Mouse (Mus musculus): ENCODE results near the gene Gm42417.

The Gm42417 gene

GRCm38 (mm10) chr1:36513718-36514117 is 25.5 kb downstream of the Gm42417 start:
- no peak for DNase-seq

- DNase-seq, result no peak
Observed at GRCm38 (mm10) chr1:36513310-36513709, 25.9 kb downstream of the Gm42417 start.

- DNase-seq, result no peak
Observed at GRCm38 (mm10) chr1:36512966-36513280, 26.3 kb downstream of the Gm42417 start.

DNA sequence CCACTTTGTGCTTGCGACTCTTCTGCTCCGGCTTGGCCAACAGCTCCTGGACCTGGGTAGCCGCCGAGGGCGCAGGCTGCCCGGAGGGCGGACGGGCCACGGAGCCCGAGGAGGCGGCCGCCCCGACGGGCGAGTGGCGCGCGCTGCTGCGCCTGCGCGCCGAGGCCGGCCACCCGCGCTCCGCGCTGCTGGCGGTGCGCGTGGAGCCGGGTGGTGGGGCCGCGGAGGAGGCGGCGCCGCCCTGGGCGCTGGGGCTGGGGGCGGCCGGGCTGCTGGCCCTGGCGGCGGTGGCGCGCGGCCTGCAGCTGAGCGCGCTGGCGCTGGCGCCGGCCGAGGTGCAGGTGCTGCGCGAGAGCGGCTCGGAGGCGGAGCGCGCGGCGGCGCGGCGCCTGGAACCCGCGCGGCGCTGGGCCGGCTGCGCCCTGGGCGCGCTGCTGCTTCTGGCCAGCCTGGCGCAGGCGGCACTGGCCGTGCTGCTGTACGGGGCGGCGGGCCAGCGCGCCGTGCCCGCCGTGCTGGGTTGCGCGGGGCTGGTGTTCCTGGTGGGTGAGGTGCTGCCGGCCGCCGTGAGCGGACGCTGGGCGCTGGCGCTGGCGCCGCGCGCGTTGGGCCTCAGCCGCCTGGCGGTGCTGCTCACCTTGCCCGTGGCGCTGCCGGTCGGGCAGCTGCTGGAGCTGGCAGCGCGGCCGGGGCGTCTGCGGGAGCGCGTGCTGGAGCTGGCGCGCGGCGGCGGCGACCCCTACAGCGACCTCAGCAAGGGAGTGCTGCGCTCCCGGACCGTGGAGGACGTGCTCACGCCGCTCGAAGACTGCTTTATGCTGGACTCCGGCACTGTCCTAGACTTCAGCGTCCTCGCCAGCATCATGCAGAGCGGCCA is 26.9 kb downstream of the Gm42417 start:
- peak; percentile 66 to 72 for DNase-seq

GRCm38 (mm10) chr1:36511289-36512021 is 27.8 kb downstream of the Gm42417 start, which contains the start of gene Cnnm3:
Gene Cnnm3 (plus strand): TSS chr1:36511867.
- peak; percentile 100 for DNase-seq

GRCm38 (mm10) chr1:36508238-36508637 is 31.0 kb downstream of the Gm42417 start:
- DNase-seq, result no peak

DNA sequence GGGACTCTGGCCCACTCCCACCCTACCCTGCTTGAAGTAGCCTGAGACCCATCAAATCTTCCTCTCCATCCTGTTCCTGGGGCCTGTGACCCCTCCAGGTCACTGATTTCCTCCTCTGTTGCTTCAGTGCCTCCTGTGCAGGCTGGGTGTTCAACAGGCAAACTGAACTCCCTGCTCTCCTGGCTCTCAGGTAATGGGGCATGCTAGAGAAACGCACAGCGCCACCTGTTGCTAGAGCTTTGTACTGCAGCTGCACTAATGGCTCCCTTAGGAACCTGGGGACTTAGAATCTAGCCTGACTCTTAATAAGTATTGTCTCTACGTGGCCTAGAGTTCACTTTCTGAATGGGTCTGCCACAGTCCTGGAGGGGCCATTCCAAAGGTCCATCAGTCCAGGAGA is 38.0 kb downstream of the Gm42417 start:
- DNase-seq, result peak; percentile 73 to 82

DNA sequence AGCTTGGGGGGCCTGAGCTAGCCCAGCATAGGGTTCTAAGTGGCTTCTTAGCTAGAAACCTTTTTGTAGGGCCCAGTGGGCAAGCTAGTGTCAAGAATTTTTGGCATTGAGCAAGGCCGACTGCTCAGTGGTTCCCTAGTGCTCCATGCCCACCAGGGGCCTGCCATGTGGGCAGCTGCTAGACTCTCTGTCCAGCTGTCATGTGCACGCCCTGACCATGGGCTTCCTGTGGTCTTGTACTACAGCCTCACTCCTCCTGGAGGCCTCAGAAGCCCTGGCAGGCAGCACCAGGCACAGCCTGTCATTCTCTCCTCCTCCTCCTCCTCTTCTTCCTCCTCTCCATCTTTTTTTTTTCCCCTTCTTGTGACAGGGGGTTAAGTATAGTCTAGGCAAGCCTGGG is 41.9 kb downstream of the Gm42417 start:
- no peak for DNase-seq

- DNase-seq, result peak in 1 of 2 experiments; percentile 29
Observed at GRCm38 (mm10) chr1:36496719-36497118, 42.5 kb downstream of the Gm42417 start.

DNA sequence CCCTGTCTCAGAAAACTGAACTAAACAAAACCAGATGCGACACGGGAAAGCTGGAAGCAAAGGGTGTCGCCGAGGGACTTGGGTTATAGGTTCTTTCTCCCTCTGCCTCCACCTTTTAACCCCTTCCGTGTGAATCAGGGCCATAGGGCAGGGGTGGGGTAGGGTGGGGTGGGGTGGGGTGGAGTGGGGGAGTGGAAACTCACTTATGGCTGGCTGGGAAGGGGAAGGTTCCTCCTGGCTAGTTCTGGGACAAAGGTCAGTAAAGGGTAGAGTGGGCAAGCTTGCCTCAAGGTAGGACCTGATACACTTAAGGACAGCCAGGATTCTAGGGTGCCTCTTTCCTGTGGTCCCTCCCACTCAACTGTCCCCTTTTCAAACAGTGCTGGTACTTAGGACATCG is 45.9 kb downstream of the Gm42417 start:
- DNase-seq, result no peak

- no peak for DNase-seq
Observed at GRCm38 (mm10) chr1:36492416-36493139, 46.7 kb downstream of the Gm42417 start.

GRCm38 (mm10) chr1:36489661-36490060 is 49.6 kb downstream of the Gm42417 start:
- no peak for DNase-seq

DNA sequence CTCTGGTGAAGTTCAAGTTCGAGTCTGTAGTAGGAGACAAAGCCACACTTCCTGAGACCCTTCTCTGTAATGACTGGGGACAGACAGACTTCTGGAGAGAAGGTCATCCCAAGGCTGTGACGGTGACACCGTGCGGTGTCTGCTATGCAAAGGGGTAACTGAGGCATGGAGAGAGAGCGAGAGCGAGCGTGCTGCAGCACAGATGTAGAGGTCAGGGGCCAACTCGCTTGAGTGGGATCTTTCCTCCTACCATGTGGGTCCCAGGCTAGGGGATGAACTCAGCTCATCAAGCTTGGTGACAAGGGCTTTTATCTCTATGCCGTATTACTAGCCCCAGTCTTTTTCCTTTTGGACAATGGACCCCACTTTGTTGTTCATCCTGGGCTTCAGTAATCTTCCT is 52.1 kb downstream of the Gm42417 start:
- no peak for DNase-seq

GRCm38 (mm10) chr1:36485080-36485479 is 54.1 kb downstream of the Gm42417 start:
- DNase-seq, result no peak

DNA sequence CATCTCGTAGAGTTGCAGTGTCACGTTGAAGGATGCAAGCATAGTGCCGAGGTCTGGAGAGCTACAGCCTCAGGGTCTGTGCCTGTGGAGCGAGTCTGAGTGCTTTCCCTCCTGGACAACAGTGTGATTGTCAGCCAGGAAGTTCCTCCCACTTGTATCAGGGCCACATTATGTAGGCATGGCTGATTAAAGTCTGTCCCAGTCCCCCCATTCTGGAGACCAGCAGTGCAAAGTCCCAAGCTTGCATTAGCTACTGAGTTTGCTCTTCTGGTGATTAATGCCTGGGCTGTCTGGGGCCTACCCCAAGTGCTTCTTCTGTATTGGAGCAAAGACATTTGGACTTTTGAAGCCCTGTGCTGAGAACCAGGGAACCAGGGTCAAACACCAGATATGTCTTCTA is 55.4 kb downstream of the Gm42417 start:
- DNase-seq, result no peak

Measured in thymus, postnatal 36 days (tissue).